Comparison of ENCODE assay signal across 11 mouse cellular contexts in genomic region chr11:20941546-20941945, GRCm38 (mm10).
DNase-seq lines count a peak whose midpoint lies in the region; ATAC-seq and TF ChIP-seq lines count a peak whose summit lies in the region.
"Had no signal": no experiment of that assay in that cellular context is flagged by ENCODE, and none has a peak within 500 bp of the region (broad histone marks: within the 10 kb centered on the region; RNA-seq: fewer than 3 reads in every experiment).

No protein-coding gene starts in this region.

- no peak overlapping the region for H3K4me3 ChIP-seq in heart, embryonic 12.5 days
- H3K4me3 ChIP-seq: limb, embryonic 15.5 days had no signal

- H3K36me3 ChIP-seq in heart, embryonic 12.5 days, result no peaks in the 10 kb centered on the region
- H3K36me3 ChIP-seq: G1E; limb, embryonic 15.5 days had no signal

- no peak for TF ChIP-seq POLR2A in brain, embryonic 14.5 days (IDR thresholded peaks at IDR 0.05; ENCODE audit: borderline replicate concordance, extremely low read depth, insufficient read depth, insufficient read length, poor library complexity, severe bottlenecking)

- H3K4me2 ChIP-seq in heart, embryonic 12.5 days, result no peak overlapping the region
- H3K4me2 ChIP-seq: limb, embryonic 15.5 days had no signal

- no peaks in the 10 kb centered on the region for H3K27me3 ChIP-seq in heart, embryonic 12.5 days (replicated peaks)
- H3K27me3 ChIP-seq: limb, embryonic 15.5 days had no signal

- no peaks in the 10 kb centered on the region for H3K4me1 ChIP-seq in heart, embryonic 12.5 days (replicated peaks)
- H3K4me1 ChIP-seq: limb, embryonic 15.5 days had no signal

- no peak overlapping the region for H3K9ac ChIP-seq in heart, embryonic 12.5 days
- H3K9ac ChIP-seq: limb, embryonic 15.5 days had no signal

- no peak for TF ChIP-seq CTCF in brain, embryonic 14.5 days (IDR thresholded peaks at IDR 0.05; ENCODE audit: borderline replicate concordance, extremely low read depth, insufficient read depth, insufficient read length)

- WGBS in heart, embryonic 12.5 days, result 60% methylated on average over 4 of the region's 4 CpGs

- H3K27ac ChIP-seq in heart, embryonic 12.5 days (ENCODE audit: poor library complexity, severe bottlenecking), result no peak overlapping the region
- H3K27ac ChIP-seq: limb, embryonic 15.5 days had no signal

- no peak for ATAC-seq in heart, embryonic 12.5 days (ENCODE audit: insufficient number of reproducible peaks, low FRiP score)

- no peaks in the 10 kb centered on the region for H3K9me3 ChIP-seq in heart, embryonic 12.5 days (replicated peaks)
- H3K9me3 ChIP-seq: G1E; limb, embryonic 15.5 days had no signal

- peak; percentile 82 for DNase-seq in heart, adult 11 months
- DNase-seq in brain, embryonic 14.5 days (ENCODE audit: low read depth), result peak; percentile 26
- peak; percentile 46 to 63 for DNase-seq in cerebellum, postnatal 4 days (ENCODE audit: low spot score in 2 of 2)
- DNase-seq in left cerebral cortex, adult 8-10 months (ENCODE audit: low spot score in 2 of 2), result peak; percentile 5 to 37
- no peak for DNase-seq in spleen, adult 12 weeks (ENCODE audit: low spot score)
- no peak for DNase-seq in adrenal gland, adult 8-10 months
- DNase-seq: midbrain, embryonic 14.5 days; thymus, postnatal 4 days had no signal

Comparison
In these comparisons a context has a peak if more than half of its experiments do, and no peak if none do; other contexts are left out.
1. DNase-seq: peak in heart, adult 11 months (single experiment), brain, embryonic 14.5 days (single experiment), cerebellum, postnatal 4 days (2 of 2) and left cerebral cortex, adult 8-10 months (2 of 2); none in spleen, adult 12 weeks (single experiment) and adrenal gland, adult 8-10 months (single experiment).